Mouse (Mus musculus) thymus, adult 18-20 months (tissue): ENCODE data around the gene Cend1.

Source experiments
- DNase-seq, 2 experiments: peaks; one replicate each; pipeline ENCODE4 v3.0.0; 2022; ENCODE audit warnings: mixed read lengths in 2 of 2

The Cend1 gene

DNA sequence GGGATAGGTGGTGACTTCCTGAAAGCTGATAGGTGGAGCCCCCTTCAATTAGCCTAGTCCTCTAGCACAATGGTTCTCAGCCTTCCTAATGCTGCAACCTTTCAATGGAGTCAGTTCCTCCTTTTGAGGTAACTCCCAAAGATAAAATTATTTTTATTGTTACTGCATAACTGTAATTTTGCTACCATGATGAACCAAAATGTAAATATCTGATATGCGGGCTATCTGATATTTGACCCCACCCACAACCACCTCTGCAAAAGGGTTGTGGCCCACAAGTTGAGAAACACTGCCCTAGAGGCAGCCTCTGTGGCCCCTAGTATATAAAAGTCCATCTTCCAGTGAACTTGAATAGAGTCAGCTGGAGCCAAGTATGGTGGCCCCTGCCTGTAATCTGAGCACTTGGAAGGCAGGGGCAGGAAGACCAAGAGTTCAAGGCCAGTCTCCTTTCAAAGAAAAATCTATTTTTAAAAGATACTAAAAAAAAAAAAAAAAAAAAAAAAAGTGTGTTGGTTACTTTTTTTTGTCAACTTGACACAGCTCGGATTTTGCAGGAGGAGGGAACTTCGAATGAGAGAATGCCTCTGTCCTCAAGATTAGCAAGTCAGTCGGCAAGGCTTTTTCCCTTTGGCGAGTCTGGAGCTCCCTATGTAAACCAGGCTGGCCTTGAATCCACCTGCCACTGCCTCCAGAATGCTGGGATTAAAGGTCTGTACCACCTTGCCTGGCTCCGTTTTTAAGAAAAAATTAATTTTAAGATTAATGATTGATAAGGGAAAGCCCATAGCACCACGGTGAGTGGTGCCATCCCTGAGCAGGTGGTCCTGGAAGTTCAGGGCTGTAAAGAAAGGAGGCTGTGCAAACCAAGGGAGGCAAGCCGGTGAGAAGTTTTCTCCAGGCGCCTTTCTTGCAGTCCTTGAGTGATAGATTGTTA is 38.7 kb downstream of the Cend1 start:
- no peak for DNase-seq

DNA sequence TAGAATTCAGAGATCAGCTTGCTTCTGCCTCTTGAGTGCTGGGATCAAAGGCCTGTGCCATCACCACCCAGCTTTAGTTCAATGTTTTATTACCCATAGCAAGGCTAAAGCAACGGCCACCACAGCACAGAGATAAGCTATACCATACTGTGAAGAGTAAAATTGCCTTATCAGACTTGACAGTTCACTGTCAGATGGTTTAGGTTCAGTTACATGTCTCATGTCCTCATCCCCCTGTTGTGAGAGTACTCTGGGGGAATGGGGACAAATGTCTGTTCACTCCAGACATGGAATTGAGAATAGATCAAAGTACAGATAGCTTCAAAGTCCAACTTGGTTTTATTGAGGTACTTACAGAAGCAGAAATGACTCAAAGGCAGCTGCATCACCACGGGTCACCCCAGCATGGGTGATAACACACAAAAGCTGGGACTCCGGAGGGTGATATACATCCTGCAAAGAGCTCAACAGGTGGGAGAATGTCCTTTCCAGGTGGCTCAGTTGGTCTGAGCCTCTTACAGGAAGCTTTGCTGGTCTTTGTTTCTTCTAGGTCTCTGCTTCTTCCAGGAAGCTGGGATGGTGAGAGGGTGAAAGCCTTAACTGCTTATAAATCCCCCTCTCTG is 40.7 kb downstream of the Cend1 start:
- DNase-seq, result no peak

DNA sequence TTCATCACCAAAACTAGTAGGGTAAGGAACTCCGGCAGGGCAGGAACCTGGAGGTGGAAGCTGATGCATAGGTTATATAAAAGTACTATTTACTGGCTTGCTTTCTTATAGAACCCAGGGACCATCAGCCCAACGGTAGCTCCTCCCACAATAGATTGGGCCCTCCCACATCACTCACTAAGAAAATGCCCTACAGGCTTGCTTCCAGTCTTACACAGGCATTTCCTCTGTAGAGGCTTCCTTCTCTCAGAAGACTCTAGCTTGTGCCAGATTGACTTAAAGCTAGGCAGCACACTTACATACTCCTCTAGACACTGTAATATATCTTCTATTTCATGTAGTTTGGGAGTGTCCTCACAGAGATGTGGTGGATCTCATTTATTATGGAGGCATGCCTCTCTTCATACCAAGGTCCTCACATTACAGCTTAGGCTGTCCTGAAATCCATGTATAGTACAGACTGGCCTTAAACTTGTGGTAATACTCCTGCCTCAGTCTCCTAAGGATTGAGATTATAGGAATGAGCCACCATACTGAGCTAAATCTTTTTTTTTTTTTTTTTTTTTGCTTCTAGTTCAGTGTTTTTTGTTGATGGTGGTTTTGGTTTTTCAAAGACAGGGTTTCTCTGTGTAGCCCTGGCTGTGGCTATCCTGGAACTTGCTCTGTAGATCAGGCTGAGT is 41.3 kb downstream of the Cend1 start:
- no peak for DNase-seq

DNA sequence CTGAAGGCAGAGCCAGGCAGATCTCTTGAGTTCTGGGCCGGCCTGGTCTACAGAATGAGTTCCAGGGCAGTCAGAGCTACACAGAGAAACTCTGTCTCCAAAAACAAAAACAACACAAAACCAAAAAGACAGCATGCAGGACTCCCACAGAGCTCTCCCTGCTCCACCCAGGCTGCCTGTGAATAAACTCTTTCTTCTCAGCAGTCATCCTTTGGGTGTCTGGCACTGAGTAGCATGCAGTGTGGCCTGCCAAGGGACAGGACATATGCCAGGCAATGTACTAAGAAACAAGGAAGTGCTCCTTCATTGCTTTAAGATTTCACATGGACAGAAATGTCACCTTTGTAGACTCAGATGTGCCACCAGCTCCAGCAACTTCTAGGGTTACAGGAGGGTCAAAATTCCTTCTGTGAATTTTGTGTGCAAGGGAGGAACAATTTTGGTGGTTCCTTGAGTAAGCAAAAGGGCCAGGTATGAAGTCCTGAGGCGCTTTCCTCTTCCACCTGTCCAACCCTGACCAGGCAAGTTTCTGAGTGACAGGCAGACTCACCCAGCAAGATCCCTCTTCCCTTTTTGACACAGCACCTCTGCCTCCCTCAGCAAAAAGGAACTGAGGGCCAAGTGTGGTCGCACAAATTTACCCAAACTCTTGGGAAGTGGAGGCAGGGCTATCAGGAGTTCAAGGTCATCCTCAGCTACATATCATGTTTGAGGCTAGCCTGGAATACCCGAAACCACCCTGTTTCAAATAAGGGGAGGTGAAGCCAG is 48.0 kb downstream of the Cend1 start:
- DNase-seq, result no peak

DNA sequence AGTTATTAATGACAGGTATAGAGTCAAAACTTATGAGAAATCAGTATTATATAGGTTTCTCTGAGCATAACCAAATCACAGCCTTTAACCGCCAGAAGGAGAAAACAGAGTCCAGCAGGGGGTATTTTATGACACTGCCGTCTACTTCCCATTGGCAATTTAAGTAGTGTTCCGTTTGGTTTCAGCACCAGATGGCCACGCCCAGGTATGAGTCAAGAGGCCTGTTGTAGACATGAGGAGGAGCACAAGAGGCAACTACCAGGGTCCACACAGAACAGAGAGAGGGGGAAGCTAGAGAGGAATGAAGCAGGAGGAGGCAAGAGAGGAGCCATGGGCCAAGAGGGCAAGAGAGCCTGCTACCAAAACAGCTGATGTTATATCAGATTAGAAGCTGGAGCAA is 49.7 kb downstream of the Cend1 start:
- DNase-seq, result no peak
